Mouse (Mus musculus) embryonic facial prominence, embryonic 13.5 days (tissue): ENCODE measurements around the gene 1700018F24Rik. TPM values are rescaled to one million over a fixed set of nuclear protein-coding genes. Genes with fewer than 3 reads are reported as not detected.
A peak's percentile ranks its signal among the peaks of the same experiment; 100 is the strongest.

Experiments used
- ATAC-seq: fragments of 200-750 bp; cut with Nextera tagmentation; 2 replicates; pipeline ENCODE4 v1.8.0; 2017; ENCODE audit warnings: low read depth; ENCODE audit not compliant: insufficient number of reproducible peaks, insufficient read depth, low FRiP score, low TSS enrichment
- H3K27ac ChIP-seq: fragments of 300-500 bp; sonication (generic); 2 replicates; pipeline ENCODE4 v1.5.1; 2015; ENCODE audit warnings: moderate library complexity, mild to moderate bottlenecking, inconsistent platforms
- H3K27me3 ChIP-seq: fragments of 300-500 bp; sonication (generic); 2 replicates; pipeline ENCODE4 v1.6.1; 2015; ENCODE audit warnings: mild to moderate bottlenecking, inconsistent platforms
- H3K36me3 ChIP-seq: fragments of 300-500 bp; sonication (generic); 2 replicates; pipeline ENCODE4 v1.6.1; 2015; ENCODE audit warnings: mild to moderate bottlenecking, inconsistent platforms
- H3K4me1 ChIP-seq: fragments of 300-500 bp; sonication (generic); 2 replicates; pipeline ENCODE4 v1.6.1; 2015; ENCODE audit warnings: inconsistent platforms
- H3K4me2 ChIP-seq: fragments of 300-500 bp; sonication (generic); 2 replicates; pipeline ENCODE4 v1.6.1; 2015; ENCODE audit warnings: moderate library complexity, mild to moderate bottlenecking, inconsistent platforms
- H3K4me3 ChIP-seq: fragments of 300-500 bp; sonication (generic); 2 replicates; pipeline ENCODE4 v1.5.1; 2015; ENCODE audit warnings: mild to moderate bottlenecking, inconsistent platforms
- H3K9ac ChIP-seq: fragments of 300-500 bp; sonication (generic); 2 replicates; pipeline ENCODE4 v1.6.1; 2015; ENCODE audit warnings: mild to moderate bottlenecking, inconsistent platforms
- H3K9me3 ChIP-seq: fragments of 300-500 bp; sonication (generic); 2 replicates; pipeline ENCODE4 v1.6.1; 2016; ENCODE audit warnings: inconsistent platforms
- WGBS: fragments of 180-500 bp; shearing (Covaris S2); methylation state at CpG from one replicate; pipeline ENCODE4 v1.1.7; 2015; ENCODE audit warnings: mixed read lengths; 5-methylcytosine and 5-hydroxymethylcytosine counted together
- polyA plus RNA-seq: library from polyadenylated mRNA; unstranded; fragments of >200 nt; fragmentation: Nextera tagmentation; extraction: Ambion mirVana; gene quantifications from 2 replicates; pipeline ENCODE4 v1.2.1, GENCODE M21; 2015

1700018F24Rik gene
- polyA plus RNA-seq, 1 experiment from 2014 or later, result not detected

- H3K27ac ChIP-seq, result peak within 1 kb of the TSS; percentile 72; the same call in 1 of the 2 replicates
- H3K4me2 ChIP-seq, result peak within 1 kb of the TSS; percentile 89
- ATAC-seq, result peak; percentile 93
- H3K4me3 ChIP-seq, result peak within 1 kb of the TSS; percentile 89
- peaks cover 10% of the 10 kb centered on the region for H3K4me1 ChIP-seq
- no peaks in the 10 kb centered on the region for H3K27me3 ChIP-seq
- under 1% methylated on average over 54 of the region's 54 CpGs for WGBS
- H3K9me3 ChIP-seq, result no peaks in the 10 kb centered on the region
- H3K36me3 ChIP-seq, result peaks cover 15% of the 10 kb centered on the region; the same call in 1 of the 2 replicates
- H3K9ac ChIP-seq, result peak within 1 kb of the TSS; percentile 96
Measured at GRCm38 (mm10) chr5:145083632-145084451, 41.1 kb downstream of the 1700018F24Rik start, which contains the start of the genes Arpc1a and Kpna7. Gene Arpc1a (plus strand): TSS chr5:145083830. Gene Kpna7 (minus strand): TSS chr5:145084030.

- no peak for ATAC-seq
- peak overlapping the region; percentile 96 for H3K9ac ChIP-seq
- H3K9me3 ChIP-seq, result no peaks in the 10 kb centered on the region
- no peak overlapping the region for H3K27ac ChIP-seq
- peak overlapping the region; percentile 89 for H3K4me2 ChIP-seq
- H3K4me1 ChIP-seq, result peaks cover 10% of the 10 kb centered on the region
- peak overlapping the region; percentile 89 for H3K4me3 ChIP-seq
- peaks cover 21% of the 10 kb centered on the region; the same call in 1 of the 2 replicates for H3K36me3 ChIP-seq
- no peaks in the 10 kb centered on the region for H3K27me3 ChIP-seq
- WGBS, result 67% methylated on average over 2 of the region's 2 CpGs
Measured at GRCm38 (mm10) chr5:145084822-145085221, 42.0 kb downstream of the 1700018F24Rik start.

- H3K4me2 ChIP-seq, result no peak overlapping the region
- WGBS, result 99% methylated on average over 2 of the region's 2 CpGs
- peaks cover 42% of the 10 kb centered on the region for H3K36me3 ChIP-seq
- no peak for ATAC-seq
- no peak overlapping the region for H3K9ac ChIP-seq
- H3K4me3 ChIP-seq, result no peak overlapping the region
- peaks cover 10% of the 10 kb centered on the region for H3K4me1 ChIP-seq
- no peaks in the 10 kb centered on the region for H3K27me3 ChIP-seq
- H3K27ac ChIP-seq, result no peak overlapping the region
- H3K9me3 ChIP-seq, result no peaks in the 10 kb centered on the region
Measured at GRCm38 (mm10) chr5:145088186-145088585, 45.4 kb downstream of the 1700018F24Rik start.

GRCm38 (mm10) chr5:145089878-145090277 lies 47.1 kb downstream of the 1700018F24Rik start:
- peaks cover 57% of the 10 kb centered on the region for H3K36me3 ChIP-seq
- no peak overlapping the region for H3K9ac ChIP-seq
- no peaks in the 10 kb centered on the region for H3K27me3 ChIP-seq
- H3K9me3 ChIP-seq, result no peaks in the 10 kb centered on the region
- H3K4me2 ChIP-seq, result no peak overlapping the region
- ATAC-seq, result no peak
- H3K27ac ChIP-seq, result no peak overlapping the region
- peaks cover 4% of the 10 kb centered on the region for H3K4me1 ChIP-seq
- H3K4me3 ChIP-seq, result no peak overlapping the region
- WGBS, result 93% methylated on average over 3 of the region's 3 CpGs

Other genes with a start within 250 kb of the 1700018F24Rik start
- 15.4 and 18.0 TPM in 2 replicates for gene Smurf1, start 77.1 kb upstream of the 1700018F24Rik start, polyA plus RNA-seq
- gene Gm4871, start 10.2 kb upstream of the 1700018F24Rik start, polyA plus RNA-seq, result not detected in 2 replicates
- 144 and 157 TPM in 2 replicates for gene Arpc1a, start 40.8 kb downstream of the 1700018F24Rik start, polyA plus RNA-seq
- gene Kpna7, start 41.0 kb downstream of the 1700018F24Rik start, polyA plus RNA-seq, result not detected in 2 replicates
- 177 and 178 TPM in 2 replicates for gene Arpc1b, start 71.2 kb downstream of the 1700018F24Rik start, polyA plus RNA-seq
- gene Pdap1, start 97.2 kb downstream of the 1700018F24Rik start, polyA plus RNA-seq, result 128 and 146 TPM in 2 replicates
- 201 and 225 TPM in 2 replicates for gene Bud31, start 97.4 kb downstream of the 1700018F24Rik start, polyA plus RNA-seq
- gene Ptcd1, start 124.1 kb downstream of the 1700018F24Rik start, polyA plus RNA-seq, result 19.4 and 20.9 TPM in 2 replicates
- gene Cpsf4, start 124.2 kb downstream of the 1700018F24Rik start, polyA plus RNA-seq, result 52.1 and 58.7 TPM in 2 replicates
- 668 and 696 TPM in 2 replicates for gene Atp5j2, start 149.1 kb downstream of the 1700018F24Rik start, polyA plus RNA-seq
- gene Zkscan14, start 158.9 kb downstream of the 1700018F24Rik start, polyA plus RNA-seq, result 11.2 and 11.9 TPM in 2 replicates
- gene Zkscan5, start 161.6 kb downstream of the 1700018F24Rik start, polyA plus RNA-seq, result 18.0 and 18.2 TPM in 2 replicates
- gene Zfp655, start 188.7 kb downstream of the 1700018F24Rik start, polyA plus RNA-seq, result 33.7 and 36.2 TPM in 2 replicates
- 0.80 and 0.83 TPM in 2 replicates for gene Zscan25, start 237.5 kb downstream of the 1700018F24Rik start, polyA plus RNA-seq